Mouse (Mus musculus): Measurements from ENCODE around the gene Tnfrsf4. TPM values are rescaled to one million over a fixed set of nuclear protein-coding genes. Genes with fewer than 3 reads are reported as not detected.

The Tnfrsf4 gene
- polyA plus RNA-seq, 1 experiment from 2014 or later: 0.61 TPM

DNA sequence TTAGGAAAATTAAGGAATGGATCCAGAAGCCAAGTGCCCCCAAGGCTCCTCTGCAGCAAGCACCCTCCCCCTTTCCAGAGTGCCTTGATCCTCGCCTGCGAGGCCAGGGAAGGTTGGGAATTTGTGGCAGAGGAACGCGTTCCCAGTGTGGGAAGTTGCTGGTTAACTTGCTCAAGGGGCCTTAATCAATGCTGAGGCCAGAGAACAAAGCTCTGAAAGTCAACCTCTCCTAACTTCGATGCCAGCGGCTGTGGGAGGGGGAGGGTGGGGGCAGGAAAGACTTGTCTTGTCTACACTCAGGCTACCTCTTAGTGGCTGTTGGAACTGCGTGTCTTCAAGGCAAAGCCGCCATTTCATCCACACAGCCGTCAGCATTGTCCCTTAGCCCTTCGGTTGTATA, 44.1 kb downstream of the Tnfrsf4 start:
- Histone ChIP-seq H3K27me3 (ENCODE audit: low read depth, poor library complexity, severe bottlenecking) (0 out of 2 replicates have a peak, but pooled peaks cover 8% of the 10 kb centered on the region), H3K4me1 (peaks cover 13% of the 10 kb centered on the region), H3K9me3 (replicated peaks) (no peaks in the 10 kb centered on the region), H3K27ac (no peak overlapping the region), H3K36me3 (no peaks in the 10 kb centered on the region), H3K4me3 (no peak overlapping the region)
- DNase-seq (ENCODE audit: low spot score): no peak
- 76% methylated on average over 10 of the region's 10 CpGs for WGBS

DNA sequence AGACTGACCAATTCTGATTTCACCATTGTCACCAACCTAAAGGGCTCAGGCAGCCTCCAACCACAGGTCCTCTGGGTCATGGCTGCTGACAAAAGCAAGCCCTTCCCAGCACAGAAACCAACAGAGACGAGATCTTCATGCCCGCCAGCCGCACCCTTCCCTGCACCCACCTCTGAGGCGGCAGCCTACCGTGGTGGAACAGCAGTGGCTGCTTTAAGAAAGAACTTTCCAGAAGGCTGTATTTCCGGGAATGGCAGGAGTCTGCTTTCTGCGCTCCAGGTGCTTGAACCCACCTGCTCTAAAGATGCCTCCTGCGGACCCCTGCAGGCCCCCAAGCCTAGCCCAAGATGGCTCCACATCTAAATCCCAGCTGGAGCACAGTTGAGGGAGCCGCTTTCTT, 45.2 kb downstream of the Tnfrsf4 start:
- WGBS: 76% methylated on average over 9 of the region's 9 CpGs
- H3K36me3 ChIP-seq: no peaks in the 10 kb centered on the region
- H3K4me1 ChIP-seq: peaks cover 15% of the 10 kb centered on the region
- 0 out of 2 replicates have a peak, but pooled peaks cover 8% of the 10 kb centered on the region for H3K27me3 ChIP-seq (ENCODE audit: low read depth, poor library complexity, severe bottlenecking)
- H3K9me3 ChIP-seq (replicated peaks): no peaks in the 10 kb centered on the region
- H3K27ac ChIP-seq: peak overlapping the region; percentile 38; the same call in 1 of the 2 replicates
- H3K4me3 ChIP-seq: peak overlapping the region; percentile 3; the same call in 1 of the 2 replicates
- DNase-seq (ENCODE audit: low spot score): no peak

DNA sequence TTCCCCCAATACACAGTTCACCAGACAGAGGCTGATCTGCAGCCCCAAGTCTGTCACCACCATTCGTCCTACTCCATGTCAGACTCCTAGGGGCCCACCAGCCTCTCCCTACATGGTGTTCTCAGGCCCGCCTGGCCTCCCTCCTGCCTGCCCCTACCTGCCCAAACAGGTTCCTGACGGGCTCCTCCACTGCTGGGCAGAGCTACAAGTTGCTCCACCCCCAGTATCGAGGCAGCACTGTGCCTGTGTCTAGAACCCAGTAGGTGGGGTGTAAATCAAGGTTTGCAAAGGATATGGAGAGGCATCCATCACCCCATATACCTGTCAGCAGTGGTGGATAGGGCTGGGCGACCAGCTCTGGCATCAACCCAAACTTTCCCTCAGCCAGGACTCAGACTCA, 45.6 kb downstream of the Tnfrsf4 start, which contains the start of gene Ttll10:
TSS of gene Ttll10 (minus strand) at position 154 of the 400 bp plus-strand sequence.
- peaks cover 19% of the 10 kb centered on the region for H3K4me1 ChIP-seq
- 0 out of 2 replicates have a peak, but pooled peaks cover 8% of the 10 kb centered on the region for H3K27me3 ChIP-seq (ENCODE audit: low read depth, poor library complexity, severe bottlenecking)
- 27% methylated on average over 5 of the region's 5 CpGs for WGBS
- H3K36me3 ChIP-seq: no peaks in the 10 kb centered on the region
- peak; percentile 42 for DNase-seq (ENCODE audit: low spot score)
- H3K27ac ChIP-seq: peak within 1 kb of the TSS; percentile 38
- no peaks in the 10 kb centered on the region for H3K9me3 ChIP-seq (replicated peaks)
- peak within 1 kb of the TSS; percentile 3; the same call in 1 of the 2 replicates for H3K4me3 ChIP-seq

DNA sequence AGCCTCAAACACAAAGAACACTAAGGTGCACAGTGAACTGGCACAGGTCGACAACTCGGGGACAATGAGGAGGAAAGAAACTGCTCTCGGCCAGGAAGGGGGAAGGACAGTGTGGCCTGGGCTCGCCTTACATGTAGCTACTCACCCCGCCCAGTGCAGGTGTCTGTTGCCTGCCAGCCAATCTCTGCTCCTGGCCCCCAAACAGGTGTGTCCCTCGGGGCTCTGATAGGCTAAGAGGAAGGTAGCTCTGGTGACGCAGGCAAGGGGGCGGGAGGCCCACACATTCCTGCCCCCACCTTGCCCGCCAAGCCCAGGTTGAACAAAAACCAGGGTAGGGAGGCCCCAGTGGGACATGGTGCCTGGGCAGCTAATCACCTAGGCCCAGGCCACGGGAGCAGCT, 46.1 kb downstream of the Tnfrsf4 start:
- Histone ChIP-seq H3K36me3 (no peaks in the 10 kb centered on the region), H3K27me3 (ENCODE audit: low read depth, poor library complexity, severe bottlenecking) (0 out of 2 replicates have a peak, but pooled peaks cover 8% of the 10 kb centered on the region), H3K9me3 (replicated peaks) (no peaks in the 10 kb centered on the region), H3K4me1 (peaks cover 19% of the 10 kb centered on the region), H3K4me3 (peak overlapping the region; percentile 3; the same call in 1 of the 2 replicates), H3K27ac (peak overlapping the region; percentile 38)
- peak; percentile 44 for DNase-seq (ENCODE audit: low spot score)
- 23% methylated on average over 10 of the region's 10 CpGs for WGBS

DNA sequence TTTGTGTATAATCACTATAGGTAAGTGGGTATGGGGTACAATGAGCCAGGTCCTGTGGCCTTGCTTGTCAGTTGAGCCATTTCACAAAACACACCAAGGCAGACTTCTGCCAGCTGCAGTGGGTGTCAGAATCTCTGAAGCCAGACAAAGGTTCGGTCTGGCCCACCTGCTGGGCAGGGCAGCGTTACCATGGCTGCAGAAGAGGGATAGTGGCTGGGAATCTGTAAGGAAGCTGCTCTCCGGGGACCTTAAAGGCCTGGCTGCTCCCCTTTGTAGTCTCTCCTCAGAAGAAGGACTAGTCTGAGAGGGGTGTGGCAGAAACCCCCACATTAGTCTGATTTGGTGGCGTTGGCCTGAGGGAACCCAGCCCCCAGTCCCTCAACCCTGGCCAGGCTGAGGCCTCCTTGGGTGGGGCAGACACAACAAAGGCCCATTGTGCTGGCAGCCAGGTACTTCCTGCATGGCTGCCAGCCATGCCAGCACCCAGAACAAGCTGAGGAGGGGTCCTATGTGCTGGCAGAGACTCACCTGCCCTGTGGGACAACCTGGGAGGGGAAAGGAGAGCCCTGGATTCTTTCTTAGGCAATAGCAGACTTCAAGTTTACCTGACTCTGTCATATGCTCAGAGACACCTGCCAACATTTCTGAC, 50.3 kb downstream of the Tnfrsf4 start:
- 0 out of 2 replicates have a peak, but pooled peaks cover 6% of the 10 kb centered on the region for H3K27me3 ChIP-seq (ENCODE audit: low read depth, poor library complexity, severe bottlenecking)
- peak overlapping the region; percentile 54; the same call in 1 of the 2 replicates for H3K27ac ChIP-seq
- no peak for DNase-seq (ENCODE audit: low spot score)
- no peaks in the 10 kb centered on the region for H3K9me3 ChIP-seq (replicated peaks)
- H3K4me1 ChIP-seq: peaks cover 24% of the 10 kb centered on the region
- 14% methylated on average over 4 of the region's 4 CpGs for WGBS
- no peaks in the 10 kb centered on the region for H3K36me3 ChIP-seq
- H3K4me3 ChIP-seq: no peak overlapping the region

DNA sequence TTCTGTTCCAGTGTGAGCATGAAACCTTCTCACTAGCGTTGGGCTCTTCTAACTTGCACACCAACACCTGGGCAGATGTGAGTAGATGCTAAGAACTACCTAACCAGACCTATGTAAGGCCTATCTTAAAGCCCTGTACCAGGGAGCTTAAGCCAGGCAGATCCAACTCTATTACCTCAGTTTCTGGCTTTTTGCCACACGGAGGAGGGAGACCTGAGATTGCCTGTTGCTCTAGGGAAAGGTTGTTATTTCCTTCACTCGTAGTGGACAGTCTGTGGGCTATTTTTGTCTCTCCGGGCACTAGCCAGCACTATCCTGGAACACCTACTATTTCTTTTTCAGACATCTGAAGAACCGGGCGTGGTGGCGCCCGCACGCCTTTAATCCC, 50.9 kb downstream of the Tnfrsf4 start:
- no peak for DNase-seq (ENCODE audit: low spot score)
- Histone ChIP-seq H3K27ac (no peak overlapping the region), H3K36me3 (no peaks in the 10 kb centered on the region), H3K4me3 (no peak overlapping the region), H3K4me1 (peaks cover 21% of the 10 kb centered on the region), H3K9me3 (replicated peaks) (no peaks in the 10 kb centered on the region), H3K27me3 (ENCODE audit: low read depth, poor library complexity, severe bottlenecking) (0 out of 2 replicates have a peak, but pooled peaks cover 1% of the 10 kb centered on the region)
- 85% methylated on average over 9 of the region's 9 CpGs for WGBS

DNA sequence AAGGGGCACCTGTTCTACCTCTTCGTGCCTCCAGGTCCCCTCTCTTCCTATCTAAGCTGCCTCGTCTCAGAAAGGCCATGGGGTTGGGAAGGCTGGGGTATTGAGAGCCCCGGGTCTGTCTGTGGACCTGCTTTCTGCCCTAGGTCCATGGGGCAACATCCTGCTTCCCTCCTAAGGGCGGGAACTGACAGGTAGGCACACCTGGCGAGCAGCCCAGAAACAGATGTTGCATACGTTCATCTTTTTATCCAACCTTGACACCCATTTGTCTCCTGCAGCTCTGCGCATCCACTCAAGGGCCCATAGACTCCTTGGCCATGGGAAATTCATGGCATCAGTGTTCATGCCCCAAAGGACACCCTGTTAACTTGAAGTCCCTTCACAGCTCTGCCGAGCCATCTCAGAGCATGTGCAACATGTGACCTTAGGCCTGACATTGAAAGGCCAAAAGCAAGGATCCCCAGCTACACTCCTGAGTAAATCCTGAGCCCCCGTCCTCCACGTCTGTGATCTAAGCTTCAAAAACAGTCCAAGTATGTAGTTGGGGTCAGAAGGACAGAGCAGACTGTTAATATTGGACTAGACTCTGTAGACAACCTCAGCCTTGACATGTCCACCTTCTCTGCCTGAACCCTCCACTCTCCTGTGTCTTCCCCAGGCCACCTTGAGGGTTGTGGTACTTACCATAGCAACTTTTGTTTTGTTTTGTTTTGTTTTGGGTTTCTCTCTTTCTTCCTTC, 51.7 kb downstream of the Tnfrsf4 start:
- Histone ChIP-seq H3K4me1 (peaks cover 23% of the 10 kb centered on the region), H3K27me3 (ENCODE audit: low read depth, poor library complexity, severe bottlenecking) (no peaks in the 10 kb centered on the region), H3K36me3 (no peaks in the 10 kb centered on the region), H3K9me3 (replicated peaks) (no peaks in the 10 kb centered on the region), H3K27ac (no peak overlapping the region), H3K4me3 (no peak overlapping the region)
- 86% methylated on average over 10 of the region's 10 CpGs for WGBS
- no peak for DNase-seq (ENCODE audit: low spot score)

MicroRNAs within 50 kb of the gene (microRNA counts, 519-probe panel; counts per million panel counts)
- microRNA mmu-miR-200a: 684 counts per million, percentile 72 among the panel's probes with 10 or more counts
- microRNA mmu-miR-200b: 5,607 counts per million, percentile 91 among the panel's probes with 10 or more counts
- 4,610 counts per million, percentile 83 among the panel's probes with 10 or more counts for microRNA mmu-miR-429

Small RNAs within 50 kb of the gene (microRNA-seq; reads per million reads assigned to microRNA genes)
- 199 reads per million, percentile 57 among the genes with 10 or more reads in this experiment for gene Mir200a
- gene Mir200b: 871 reads per million, percentile 72 among the genes with 10 or more reads in this experiment
- gene Mir429: 3,218 reads per million, percentile 87 among the genes with 10 or more reads in this experiment

Other genes starting within 250 kb of the Tnfrsf4 start
- 4.7 and 6.6 TPM in 2 replicates for gene Vwa1, start 239.1 kb upstream of the Tnfrsf4 start, polyA plus RNA-seq (2016; fragmentation: Nextera tagmentation; extraction: Ambion mirVana)
- 0.30 and 0.33 TPM in 2 replicates for gene Tmem88b, start 228.0 kb upstream of the Tnfrsf4 start, polyA plus RNA-seq (2016; fragmentation: Nextera tagmentation; extraction: Ambion mirVana)
- 0.18 TPM in 1 of 2 replicates, not detected in the other for gene Ankrd65, start 223.4 kb upstream of the Tnfrsf4 start, polyA plus RNA-seq (2016; fragmentation: Nextera tagmentation; extraction: Ambion mirVana)
- 246 and 297 TPM in 2 replicates for gene Mrpl20, start 211.0 kb upstream of the Tnfrsf4 start, polyA plus RNA-seq (2016; fragmentation: Nextera tagmentation; extraction: Ambion mirVana)
- gene Ccnl2, start 201.4 kb upstream of the Tnfrsf4 start, polyA plus RNA-seq (2016; fragmentation: Nextera tagmentation; extraction: Ambion mirVana): 174 and 196 TPM in 2 replicates
- 186 and 204 TPM in 2 replicates for gene Aurkaip1, start 182.6 kb upstream of the Tnfrsf4 start, polyA plus RNA-seq (2016; fragmentation: Nextera tagmentation; extraction: Ambion mirVana)
- gene Mxra8, start 174.2 kb upstream of the Tnfrsf4 start, polyA plus RNA-seq (2016; fragmentation: Nextera tagmentation; extraction: Ambion mirVana): 39.2 and 48.9 TPM in 2 replicates
- 3.8 and 4.7 TPM in 2 replicates for gene Dvl1, start 166.4 kb upstream of the Tnfrsf4 start, polyA plus RNA-seq (2016; fragmentation: Nextera tagmentation; extraction: Ambion mirVana)
- 0.24 and 0.31 TPM in 2 replicates for gene Tas1r3, start 150.5 kb upstream of the Tnfrsf4 start, polyA plus RNA-seq (2016; fragmentation: Nextera tagmentation; extraction: Ambion mirVana)
- gene Cptp, start 144.4 kb upstream of the Tnfrsf4 start, polyA plus RNA-seq (2016; fragmentation: Nextera tagmentation; extraction: Ambion mirVana): 18.9 and 19.0 TPM in 2 replicates
- gene Ints11, start 144.3 kb upstream of the Tnfrsf4 start, polyA plus RNA-seq (2016; fragmentation: Nextera tagmentation; extraction: Ambion mirVana): 106 and 107 TPM in 2 replicates
- 52.4 and 55.5 TPM in 2 replicates for gene Pusl1, start 122.1 kb upstream of the Tnfrsf4 start, polyA plus RNA-seq (2016; fragmentation: Nextera tagmentation; extraction: Ambion mirVana)
- 20.9 and 25.3 TPM in 2 replicates for gene Acap3, start 122.0 kb upstream of the Tnfrsf4 start, polyA plus RNA-seq (2016; fragmentation: Nextera tagmentation; extraction: Ambion mirVana)
- 163 and 168 TPM in 2 replicates for gene Ube2j2, start 70.0 kb upstream of the Tnfrsf4 start, polyA plus RNA-seq (2016; fragmentation: Nextera tagmentation; extraction: Ambion mirVana)
- gene C1qtnf12, start 51.5 kb upstream of the Tnfrsf4 start, polyA plus RNA-seq (2016; fragmentation: Nextera tagmentation; extraction: Ambion mirVana): 23.4 and 24.5 TPM in 2 replicates
- gene B3galt6, start 21.2 kb upstream of the Tnfrsf4 start, polyA plus RNA-seq (2016; fragmentation: Nextera tagmentation; extraction: Ambion mirVana): 13.3 and 14.8 TPM in 2 replicates
- 143 and 149 TPM in 2 replicates for gene Sdf4, start 21.0 kb upstream of the Tnfrsf4 start, polyA plus RNA-seq (2016; fragmentation: Nextera tagmentation; extraction: Ambion mirVana)
- gene Tnfrsf18, start 12.3 kb downstream of the Tnfrsf4 start, polyA plus RNA-seq (2016; fragmentation: Nextera tagmentation; extraction: Ambion mirVana): 1.2 and 1.5 TPM in 2 replicates
- gene Ttll10, start 45.6 kb downstream of the Tnfrsf4 start, polyA plus RNA-seq (2016; fragmentation: Nextera tagmentation; extraction: Ambion mirVana): 0.54 and 0.67 TPM in 2 replicates
- 76.0 and 78.5 TPM in 2 replicates for gene 9430015G10Rik, start 96.1 kb downstream of the Tnfrsf4 start, polyA plus RNA-seq (2016; fragmentation: Nextera tagmentation; extraction: Ambion mirVana)
- gene Rnf223, start 116.7 kb downstream of the Tnfrsf4 start, polyA plus RNA-seq (2016; fragmentation: Nextera tagmentation; extraction: Ambion mirVana): 0.77 and 0.96 TPM in 2 replicates
- 36.5 and 49.0 TPM in 2 replicates for gene Agrn, start 183.6 kb downstream of the Tnfrsf4 start, polyA plus RNA-seq (2016; fragmentation: Nextera tagmentation; extraction: Ambion mirVana)
- gene Isg15, start 187.0 kb downstream of the Tnfrsf4 start, polyA plus RNA-seq (2016; fragmentation: Nextera tagmentation; extraction: Ambion mirVana): 0.20 and 0.45 TPM in 2 replicates
- gene AW011738, start 189.5 kb downstream of the Tnfrsf4 start, polyA plus RNA-seq (2016; fragmentation: Nextera tagmentation; extraction: Ambion mirVana): 1.1 and 1.2 TPM in 2 replicates
- gene Perm1, start 202.0 kb downstream of the Tnfrsf4 start, polyA plus RNA-seq (2016; fragmentation: Nextera tagmentation; extraction: Ambion mirVana): 0.18 and 0.29 TPM in 2 replicates
- 24.2 and 25.2 TPM in 2 replicates for gene Plekhn1, start 221.0 kb downstream of the Tnfrsf4 start, polyA plus RNA-seq (2016; fragmentation: Nextera tagmentation; extraction: Ambion mirVana)
- 103 and 141 TPM in 2 replicates for gene Noc2l, start 222.2 kb downstream of the Tnfrsf4 start, polyA plus RNA-seq (2016; fragmentation: Nextera tagmentation; extraction: Ambion mirVana)
- gene Samd11, start 241.8 kb downstream of the Tnfrsf4 start, polyA plus RNA-seq (2016; fragmentation: Nextera tagmentation; extraction: Ambion mirVana): 0.59 and 1.1 TPM in 2 replicates

Measured in limb, embryonic 10.5 days (tissue).